Mouse (Mus musculus) Patski (cell line): Measurements from ENCODE around the gene Clec11a. TPM values are rescaled to one million over a fixed set of nuclear protein-coding genes. Genes with fewer than 3 reads are reported as not detected.

Experiments
- ATAC-seq: fragments of 100-300 bp; one replicate; pipeline ENCODE4 v1.8.0; 2021
- CTCF ChIA-PET: fragments of 350-600 bp; sonication (Branson Sonifier 250); formaldehyde crosslinking; loops from one replicate; lab custom pipeline; 2022; ENCODE audit warnings: inconsistent platforms; lab: Charles Lee
- POLR2A ChIA-PET: fragments of 350-600 bp; sonication (Branson Sonifier 250); formaldehyde crosslinking; loops from one replicate; lab custom pipeline; 2022; ENCODE audit warnings: antibody characterized with exemption, inconsistent platforms; lab: Charles Lee
- DNase-seq: peaks from one replicate; pipeline ENCODE4 v3.0.0-alpha.2; 2011; ENCODE audit warnings: low read depth, low spot score
- H3K27me3 ChIP-seq: fragments of 371-371 bp; one replicate; pipeline ENCODE4 v1.5.1; 2021
- CTCF ChIP-seq: fragments of 100-300 bp; IDR thresholded peaks from one replicate; pipeline ENCODE4 v1.5.1; 2021
- in situ Hi-C: fragments of 300-500 bp; cut with MboI; formaldehyde crosslinking; loops from 3 replicates; pipeline ENCODE4 v1.11.1; 2018; ENCODE audit warnings: low pct_unique_long_range_greater_than_20kb, mixed read lengths
- polyA plus RNA-seq: library from polyadenylated mRNA; unstranded; gene quantifications from one replicate; pipeline ENCODE4 v1.2.3, GENCODE M21; 2021

Clec11a gene
- polyA plus RNA-seq = 0.68 TPM

DNA sequence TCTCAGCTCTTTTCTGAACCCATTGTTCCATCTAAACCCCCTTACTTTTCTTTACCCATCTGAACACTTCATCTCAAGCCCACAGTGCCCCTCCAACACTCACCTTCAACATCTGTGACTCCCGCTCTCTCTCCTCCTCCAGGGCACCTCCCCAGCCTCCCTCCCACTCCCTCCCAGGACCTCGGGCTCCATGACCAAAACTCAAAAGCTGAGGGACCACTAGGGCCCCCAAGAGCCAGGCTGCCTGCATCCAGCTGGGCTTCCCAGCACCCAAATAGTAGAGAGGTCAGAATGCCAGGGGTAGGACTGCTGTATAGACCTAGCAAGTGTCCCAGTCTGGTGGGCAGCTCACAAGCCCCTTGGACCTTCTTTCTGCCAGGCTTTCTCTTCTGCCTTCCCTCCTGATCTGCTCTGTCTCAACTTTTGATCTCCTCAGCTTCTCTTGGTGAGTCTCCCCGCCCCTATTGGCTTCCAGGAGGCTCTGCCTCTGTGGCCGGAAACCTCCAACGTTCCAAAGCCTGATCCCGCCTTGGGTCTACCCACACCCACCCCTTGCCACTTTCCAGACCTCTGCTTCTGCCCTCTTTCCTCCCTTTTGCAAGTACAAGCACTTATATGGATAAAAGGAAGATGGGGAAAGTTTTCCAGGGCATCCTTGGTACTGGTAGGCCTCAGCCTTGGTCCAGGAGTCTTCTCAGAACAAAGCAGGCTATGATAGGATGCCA, at the start of gene Clec11a:
TSS of gene Clec11a (minus strand) at position 387 of the 725 bp plus-strand sequence.
- DNase-seq (no peak), ATAC-seq (no peak)
- in situ Hi-C loops = loop anchor here (10.0 kb wide), 1 partner anchor 48 kb away; no protein-coding TSS in a partner anchor
- ChIA-PET CTCF (no interaction called here), POLR2A (no interaction called here)
- TF ChIP-seq CTCF = no peak
- peaks cover 16% of the 10 kb centered on the region for H3K27me3 ChIP-seq

DNA sequence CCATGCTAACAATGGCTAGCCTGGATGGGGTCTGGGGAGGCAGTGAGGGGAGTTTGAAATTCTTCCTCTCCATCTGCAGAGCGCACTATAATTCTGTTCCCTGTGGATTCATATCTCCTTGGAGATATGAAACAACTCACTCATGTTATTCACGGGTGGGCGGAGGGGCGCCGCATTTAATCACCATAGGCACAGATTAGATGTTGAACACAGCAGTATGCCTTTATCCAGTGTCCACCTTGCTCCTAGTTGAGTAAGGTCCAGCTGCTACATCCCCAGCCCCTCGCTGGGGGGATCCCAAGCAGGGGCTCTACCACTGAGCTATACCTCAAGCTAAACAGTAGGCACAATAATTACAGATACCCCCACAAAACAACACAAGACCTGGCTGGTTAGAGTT, 48.7 kb upstream of the Clec11a start:
- TF ChIP-seq CTCF = no peak
- ChIA-PET POLR2A (no interaction called here), CTCF (interaction anchor here (1.4 to 1.7 kb wide), 2 partner anchors 32 to 93 kb away, joined by 3 to 5 read pairs; no protein-coding TSS in a partner anchor)
- ATAC-seq (no peak), DNase-seq (no peak)
- H3K27me3 ChIP-seq = peaks cover 75% of the 10 kb centered on the region
- in situ Hi-C loops = loop anchor here (10.0 kb wide), 1 partner anchor 51 kb away; the partner anchor contains the start of gene Clec11a

DNA sequence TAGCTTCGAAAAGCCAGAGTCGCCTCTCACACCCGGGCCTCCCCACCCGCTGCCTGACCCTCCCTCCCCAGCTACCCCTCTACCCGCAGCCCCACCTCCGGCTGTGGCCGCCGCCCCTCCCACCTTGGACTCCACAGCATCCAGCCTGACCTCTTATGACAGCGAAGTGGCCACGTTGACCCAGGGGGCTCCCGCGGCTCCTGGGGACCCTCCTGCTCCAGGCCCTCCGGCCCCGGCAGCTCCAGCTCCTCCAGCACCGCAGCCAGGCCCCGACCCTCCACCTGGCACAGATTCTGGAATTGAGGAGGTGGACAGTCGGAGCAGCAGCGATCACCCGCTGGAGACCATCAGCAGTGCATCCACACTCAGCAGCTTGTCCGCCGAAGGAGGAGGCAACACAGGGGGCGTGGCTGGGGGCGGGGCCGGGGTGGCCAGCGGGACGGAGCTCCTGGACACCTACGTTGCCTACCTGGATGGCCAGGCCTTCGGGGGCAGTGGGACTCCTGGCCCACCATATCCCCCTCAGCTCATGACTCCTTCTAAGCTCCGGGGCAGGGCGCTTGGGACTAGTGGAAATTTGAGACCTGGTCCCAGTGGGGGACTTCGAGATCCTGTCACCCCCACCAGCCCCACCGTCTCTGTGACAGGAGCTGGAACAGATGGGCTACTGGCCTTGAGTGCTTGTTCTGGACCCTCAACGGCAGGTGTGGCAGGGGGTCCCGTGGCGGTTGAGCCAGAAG, 47.1 kb upstream of the Clec11a start:
- no peak for ATAC-seq
- TF ChIP-seq CTCF = no peak
- ChIA-PET CTCF (interaction anchor here (1.0 kb wide), 1 partner anchor 36 kb away, joined by 3 read pairs; no protein-coding TSS in a partner anchor), POLR2A (interaction anchor here (0.6 kb wide), 1 partner anchor 11 kb away, joined by 4 read pairs; no protein-coding TSS in a partner anchor)
- in situ Hi-C loops = loop anchor here (5.0 to 10.0 kb wide), 2 partner anchors 49 to 91 kb away; partner anchors contain the start of genes Clec11a and Gm15517
- DNase-seq = no peak
- H3K27me3 ChIP-seq = peaks cover 76% of the 10 kb centered on the region

- DNase-seq = no peak
- ChIA-PET CTCF (interaction anchor here (1.0 kb wide), 1 partner anchor 35 kb away, joined by 3 read pairs; no protein-coding TSS in a partner anchor), POLR2A (interaction anchor here (0.6 kb wide), 1 partner anchor 11 kb away, joined by 4 read pairs; no protein-coding TSS in a partner anchor)
- H3K27me3 ChIP-seq = peaks cover 83% of the 10 kb centered on the region
- no peak for TF ChIP-seq CTCF
- in situ Hi-C loops = loop anchor here (5.0 to 10.0 kb wide), 2 partner anchors 48 to 91 kb away; partner anchors contain the start of genes Clec11a and Gm15517
- no peak for ATAC-seq
These were observed 46.3 kb upstream of the Clec11a start for GRCm38 (mm10) chr7:44352750-44353600.

DNA sequence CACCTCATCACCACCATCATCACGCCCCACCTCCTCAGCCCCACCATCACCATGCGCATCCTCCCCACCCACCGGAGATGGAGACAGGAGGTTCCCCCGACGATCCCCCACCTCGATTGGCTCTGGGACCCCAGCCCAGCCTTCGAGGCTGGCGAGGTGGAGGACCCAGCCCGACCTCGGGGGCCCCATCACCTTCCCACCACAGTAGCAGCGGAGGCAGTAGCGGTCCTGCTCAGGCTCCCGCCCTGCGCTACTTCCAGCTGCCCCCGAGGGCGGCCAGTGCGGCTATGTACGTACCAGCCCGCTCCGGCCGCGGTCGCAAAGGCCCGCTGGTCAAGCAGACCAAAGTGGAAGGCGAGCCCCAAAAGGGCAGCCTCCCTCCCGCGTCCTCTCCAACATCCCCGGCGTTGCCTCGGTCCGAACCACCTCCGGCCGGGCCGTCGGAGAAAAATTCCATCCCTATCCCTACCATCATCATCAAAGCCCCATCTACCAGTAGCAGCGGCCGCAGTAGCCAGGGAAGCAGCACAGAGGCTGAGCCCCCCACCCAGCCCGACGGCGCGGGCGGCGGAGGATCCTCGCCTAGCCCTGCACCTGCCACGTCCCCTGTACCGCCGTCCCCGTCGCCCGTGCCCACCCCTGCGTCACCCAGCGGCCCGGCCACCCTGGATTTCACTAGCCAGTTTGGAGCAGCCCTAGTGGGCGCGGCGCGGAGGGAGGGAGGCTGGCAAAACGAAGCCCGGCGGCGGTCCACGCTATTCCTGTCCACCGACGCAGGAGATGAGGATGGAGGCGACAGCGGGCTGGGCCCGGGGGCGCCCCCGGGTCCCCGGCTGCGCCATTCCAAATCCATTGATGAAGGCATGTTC, 45.4 kb upstream of the Clec11a start:
- POLR2A ChIA-PET = interaction anchor here (0.6 kb wide), 1 partner anchor 92 kb away, joined by 4 read pairs; no protein-coding TSS in a partner anchor
- ATAC-seq (no peak), DNase-seq (no peak)
- no peak for TF ChIP-seq CTCF
- H3K27me3 ChIP-seq = peaks cover 85% of the 10 kb centered on the region
- CTCF ChIA-PET = interaction anchor here (0.6 to 2.1 kb wide), 7 partner anchors 34 to 92 kb away, joined by 3 to 17 read pairs (median 3); no protein-coding TSS in a partner anchor
- in situ Hi-C loops = loop anchor here (5.0 to 10.0 kb wide), 2 partner anchors 47 to 90 kb away; partner anchors contain the start of genes Clec11a and Gm15517

DNA sequence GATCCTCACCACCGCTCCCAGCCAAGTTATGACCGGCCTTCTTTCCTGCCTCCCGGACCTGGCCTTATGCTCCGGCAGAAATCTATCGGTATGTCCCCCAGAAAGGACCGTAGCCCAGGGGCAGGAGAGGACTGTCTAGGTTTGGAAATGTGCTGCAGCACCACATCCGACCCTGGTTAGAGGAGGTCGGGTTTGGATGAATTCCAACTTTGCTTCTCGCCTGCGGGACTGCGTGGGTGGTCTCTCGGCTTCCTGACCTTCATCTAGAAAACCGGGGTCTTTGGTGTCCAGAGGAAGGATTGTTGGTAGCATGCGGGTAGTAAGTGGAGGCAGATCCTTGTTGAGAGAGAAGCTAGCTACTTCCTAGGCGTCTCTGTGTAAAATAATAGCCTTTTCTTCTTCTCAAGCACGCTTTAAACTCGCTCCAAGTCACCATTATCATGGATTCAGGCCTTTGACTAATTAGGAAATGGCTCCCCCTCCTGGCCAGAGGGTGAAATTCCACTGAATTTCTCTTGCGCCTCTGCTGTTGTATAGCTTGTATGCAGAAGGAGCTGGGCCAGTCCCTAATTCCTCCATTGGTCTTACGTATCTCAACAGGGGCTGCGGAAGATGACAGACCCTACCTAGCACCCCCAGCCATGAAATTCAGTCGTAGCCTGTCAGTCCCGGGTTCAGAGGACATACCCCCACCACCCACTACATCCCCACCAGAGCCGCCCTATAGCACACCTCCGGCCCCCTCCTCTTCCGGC, 44.4 kb upstream of the Clec11a start:
- ChIA-PET POLR2A (interaction anchor here (0.6 kb wide), 3 partner anchors 88 to 104 kb away, joined by 4 read pairs; partner anchors contain the start of genes 1700028J19Rik and 2410002F23Rik), CTCF (interaction anchor here (0.6 to 2.1 kb wide), 9 partner anchors 11 to 171 kb away, joined by 3 to 17 read pairs (median 3); no protein-coding TSS in a partner anchor)
- in situ Hi-C loops = loop anchor here (5.0 to 10.0 kb wide), 2 partner anchors 46 to 89 kb away; partner anchors contain the start of genes Clec11a and Gm15517
- peaks cover 81% of the 10 kb centered on the region for H3K27me3 ChIP-seq
- ATAC-seq = peak; percentile 68
- TF ChIP-seq CTCF = no peak
- peak; percentile 28 for DNase-seq

GRCm38 (mm10) chr7:44349043-44349442, 42.3 kb upstream of the Clec11a start:
- in situ Hi-C loops = loop anchor here (25.0 kb wide), 1 partner anchor 462 kb away; the partner anchor contains the start of gene Klk4
- H3K27me3 ChIP-seq = peaks cover 64% of the 10 kb centered on the region
- ChIA-PET CTCF (interaction anchor here (1.0 kb wide), 1 partner anchor 86 kb away, joined by 4 read pairs; no protein-coding TSS in a partner anchor), POLR2A (no interaction called here)
- no peak for DNase-seq
- no peak for TF ChIP-seq CTCF
- ATAC-seq = no peak

DNA sequence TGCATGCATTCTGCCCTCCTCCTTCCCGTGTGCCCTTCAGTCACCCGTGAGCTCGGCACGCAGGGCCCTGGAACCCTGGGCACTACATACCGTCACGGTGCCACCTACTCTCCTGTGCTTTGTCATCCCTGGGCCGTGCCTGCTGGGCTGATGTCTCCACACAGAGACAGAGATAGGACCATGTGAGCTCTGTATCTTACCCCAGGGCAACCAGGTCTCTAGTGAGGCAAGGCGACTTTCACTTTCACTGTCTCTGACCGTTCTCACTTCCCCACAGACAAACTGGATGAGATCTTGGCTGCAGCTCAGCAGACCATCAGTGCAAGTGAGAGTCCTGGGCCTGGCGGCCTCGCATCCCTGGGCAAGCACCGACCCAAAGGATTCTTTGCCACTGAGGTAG, 37.9 kb upstream of the Clec11a start:
- ATAC-seq = no peak
- in situ Hi-C loops = loop anchor here (25.0 kb wide), 1 partner anchor 457 kb away; the partner anchor contains the start of gene Klk4
- peaks cover 44% of the 10 kb centered on the region for H3K27me3 ChIP-seq
- CTCF ChIA-PET = interaction anchor here (0.8 kb wide), 1 partner anchor 53 kb away, joined by 3 read pairs; no protein-coding TSS in a partner anchor
- DNase-seq = no peak
- no peak for TF ChIP-seq CTCF
- POLR2A ChIA-PET = no interaction called here
